Mouse (Mus musculus): ENCODE measurements around the gene Epb41l1.
A peak's percentile ranks its signal among the peaks of the same experiment; 100 is the strongest.
"Not testable (repeated sequence)": the region's sequence is repeated elsewhere in the genome, so short reads cannot be mapped to it uniquely, and the experiment has no call there.

The Epb41l1 gene

DNA sequence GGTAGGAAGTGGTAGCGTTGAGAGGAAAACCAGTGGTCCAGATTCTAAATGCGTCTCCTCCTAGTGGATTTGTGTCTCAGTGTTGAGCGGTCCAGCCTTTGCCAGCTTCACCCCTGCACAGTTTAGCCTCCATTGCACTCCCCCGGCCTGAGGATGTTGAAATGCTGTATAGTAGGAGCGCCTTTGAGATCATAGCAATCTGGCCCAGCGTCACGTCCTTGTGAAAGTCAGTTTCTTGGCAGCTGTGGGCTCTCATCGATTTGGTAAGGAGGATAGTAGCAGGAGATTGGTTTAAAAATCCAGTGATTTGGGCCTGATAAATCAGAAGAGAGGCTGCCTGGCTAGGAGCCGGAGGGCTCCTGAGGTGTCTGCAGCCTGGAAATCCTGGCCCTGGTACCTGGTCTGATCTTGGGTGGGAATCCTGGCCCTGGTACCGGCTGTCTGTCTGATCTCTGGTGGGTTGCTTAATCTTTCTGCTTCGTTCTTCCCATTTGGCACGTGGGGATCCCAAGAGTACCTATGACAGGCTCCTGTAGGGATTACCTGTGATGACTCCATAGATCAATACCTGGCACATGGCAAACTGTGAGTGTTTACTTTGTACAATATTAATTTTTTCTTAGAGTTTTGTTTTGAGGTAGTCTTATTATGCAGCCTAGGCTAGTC, 65.5 kb downstream of the Epb41l1 start:
- no peak for DNase-seq (ENCODE audit: low read depth, low spot score)

DNA sequence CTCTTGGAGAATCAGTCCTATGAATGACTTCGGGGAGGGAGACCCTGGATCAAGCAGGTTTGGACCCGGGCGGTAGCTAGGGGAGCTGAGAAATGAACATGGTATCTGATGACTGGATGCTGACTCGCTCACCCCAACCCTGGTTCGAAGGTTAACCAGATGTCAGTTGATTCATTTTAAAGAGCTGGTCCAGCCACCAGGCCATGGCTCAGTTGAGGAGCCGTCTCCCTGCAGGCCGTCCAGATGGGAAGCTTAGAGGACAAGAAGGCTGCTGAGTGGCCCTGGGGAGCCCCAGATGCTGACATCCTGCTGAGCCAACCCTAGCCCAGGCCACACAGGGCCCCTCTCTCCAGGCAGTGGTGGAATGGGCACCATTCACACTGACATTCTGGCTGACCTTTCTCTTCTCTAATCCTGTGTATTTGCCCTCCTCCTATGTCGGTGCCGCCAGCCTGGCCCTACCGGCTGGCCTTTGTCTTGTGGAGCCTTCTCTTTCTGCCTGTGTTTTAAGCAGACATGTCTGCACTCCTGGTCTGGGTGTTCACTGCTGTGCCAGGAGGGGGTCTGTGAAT, 67.0 kb downstream of the Epb41l1 start:
- DNase-seq (ENCODE audit: low read depth, low spot score) = no peak

DNA sequence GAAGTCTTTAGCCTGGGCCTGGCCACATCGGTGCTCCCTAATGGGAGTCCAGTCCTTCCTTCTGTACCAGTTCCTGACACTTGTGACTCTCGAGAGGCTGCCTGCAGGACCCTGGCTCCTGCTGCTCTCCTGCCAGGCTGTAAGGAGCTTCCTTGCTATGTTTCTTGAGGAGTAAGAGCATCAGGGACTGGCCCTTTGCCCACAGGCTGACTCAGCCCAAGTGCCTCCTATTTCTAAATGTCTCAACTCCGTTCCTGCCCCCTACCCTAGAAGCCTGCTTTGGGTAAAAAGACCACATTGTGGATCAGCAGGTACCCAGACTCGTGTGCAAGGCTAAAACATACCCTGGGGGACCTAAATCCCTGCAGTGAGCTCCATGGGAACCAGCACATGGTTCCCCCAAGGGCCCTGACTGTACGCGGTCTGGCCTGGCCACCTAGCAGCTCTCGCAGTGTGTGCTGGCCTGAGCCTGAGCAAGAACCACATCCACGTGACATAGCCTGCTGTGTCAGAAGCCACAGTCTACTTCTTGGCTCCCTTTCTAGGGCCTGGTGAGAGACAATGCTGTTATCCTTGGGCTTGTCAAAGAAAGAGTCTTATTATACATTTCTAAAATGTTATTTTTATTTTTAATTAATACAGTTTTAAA, 67.6 kb downstream of the Epb41l1 start:
- DNase-seq (ENCODE audit: low read depth, low spot score) = no peak

DNA sequence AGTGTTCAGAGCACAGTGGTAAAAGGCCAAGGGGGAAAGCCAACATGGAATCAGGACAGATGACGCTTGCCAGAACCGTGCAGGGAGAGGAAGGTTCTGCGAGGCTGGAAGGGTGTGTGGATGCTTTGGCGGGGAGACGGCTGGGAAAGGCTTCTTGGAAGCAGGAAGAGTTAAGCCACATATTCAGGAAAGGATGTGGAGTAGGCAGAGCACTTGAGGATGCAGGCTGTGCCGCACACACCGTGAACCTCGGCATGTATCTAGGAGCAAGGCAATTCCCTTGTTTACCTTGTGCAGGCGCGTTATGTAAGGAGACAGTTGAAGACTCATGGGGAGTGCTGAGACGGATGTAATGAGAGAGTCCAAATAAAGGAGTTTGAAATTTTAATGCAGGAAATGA, 69.5 kb downstream of the Epb41l1 start:
- DNase-seq (ENCODE audit: low read depth, low spot score) = no peak

DNA sequence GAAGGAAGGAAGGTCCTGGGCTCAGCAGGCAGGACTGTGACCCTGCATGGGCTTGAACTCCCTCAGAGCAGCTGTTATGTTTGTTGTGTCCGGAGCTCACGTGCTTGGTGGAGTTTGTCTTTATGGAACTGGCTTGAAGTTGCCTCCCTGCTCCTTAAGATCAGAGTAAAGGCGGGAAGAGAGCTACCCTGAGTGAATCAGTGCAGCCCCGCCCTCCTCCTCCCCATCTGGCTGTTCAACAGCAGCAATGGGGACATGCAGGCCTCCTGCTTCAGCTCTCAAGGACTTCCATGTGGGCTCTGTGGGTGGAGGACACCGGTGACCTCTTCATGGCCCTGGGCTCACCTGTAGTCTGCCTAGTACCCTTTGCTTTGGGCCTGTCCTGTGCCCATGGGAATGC, 71.1 kb downstream of the Epb41l1 start:
- DNase-seq (ENCODE audit: low read depth, low spot score) = no peak

DNA sequence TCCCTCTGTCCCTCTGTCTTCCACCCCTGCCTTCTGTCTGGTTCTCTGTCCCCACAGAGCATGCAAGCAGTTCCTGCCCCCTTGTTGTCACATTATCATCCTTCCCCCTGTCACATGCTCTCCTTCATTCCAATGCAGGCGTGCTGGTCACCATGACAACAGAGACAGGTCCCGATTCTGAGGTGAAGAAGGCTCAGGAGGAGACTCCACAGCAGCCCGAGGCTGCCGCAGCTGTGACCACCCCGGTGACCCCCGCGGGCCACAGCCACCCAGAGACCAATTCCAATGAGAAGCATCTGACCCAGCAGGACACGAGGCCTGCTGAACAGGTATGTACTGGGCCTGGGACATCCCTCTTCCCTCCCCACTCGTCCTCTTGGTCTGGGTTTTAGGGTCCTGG, 73.1 kb downstream of the Epb41l1 start:
- DNase-seq (ENCODE audit: low read depth, low spot score) = no peak

- DNase-seq (ENCODE audit: low read depth, low spot score) = no peak
Measured at GRCm38 (mm10) chr2:156494465-156494864, 73.8 kb downstream of the Epb41l1 start.

GRCm38 (mm10) chr2:156494875-156495274, 74.2 kb downstream of the Epb41l1 start:
- no peak for DNase-seq (ENCODE audit: low read depth, low spot score)

GRCm38 (mm10) chr2:156496816-156497566, 76.3 kb downstream of the Epb41l1 start:
- no peak for DNase-seq (ENCODE audit: low read depth, low spot score)

DNA sequence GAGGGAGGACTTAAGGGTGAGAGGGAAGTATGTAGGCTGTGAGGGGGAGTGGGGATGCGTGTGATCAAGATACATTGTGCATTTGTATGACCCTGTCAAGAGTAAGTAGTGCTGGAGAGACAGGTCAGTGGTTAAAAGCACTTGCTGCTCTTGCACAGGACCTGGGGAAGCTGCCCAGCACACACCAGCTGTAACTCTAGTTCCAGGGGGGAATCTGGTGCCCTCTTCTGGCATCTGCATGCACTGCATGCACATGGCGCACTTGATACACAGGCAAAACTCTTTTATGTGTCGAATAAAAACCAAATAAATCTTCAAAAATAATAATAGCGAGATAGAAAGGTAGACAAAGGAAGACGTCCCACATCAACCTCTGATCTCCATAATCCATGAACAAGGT, 77.2 kb downstream of the Epb41l1 start:
- DNase-seq (ENCODE audit: low read depth, low spot score) = peak; percentile 19

DNA sequence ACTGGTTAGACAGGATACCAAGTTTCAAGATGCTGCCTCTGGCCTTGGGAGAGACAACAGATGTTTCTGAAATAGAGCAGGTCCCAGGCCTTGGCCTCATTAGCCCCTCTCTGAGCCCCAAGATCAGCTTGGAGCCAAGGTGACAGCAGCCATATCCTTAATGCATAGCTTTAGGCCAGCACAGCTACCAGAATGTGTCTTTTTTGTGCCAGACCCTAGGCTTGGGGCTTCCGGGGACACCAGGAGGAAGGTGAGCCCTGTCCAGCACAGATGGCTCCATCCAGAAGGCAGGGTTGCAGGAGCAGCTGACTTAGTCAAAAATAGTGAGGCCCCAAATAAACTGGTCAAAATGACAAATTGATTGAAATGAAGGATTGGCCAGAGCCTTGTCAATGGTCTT, 80.3 kb downstream of the Epb41l1 start:
- DNase-seq (ENCODE audit: low read depth, low spot score) = no peak

DNA sequence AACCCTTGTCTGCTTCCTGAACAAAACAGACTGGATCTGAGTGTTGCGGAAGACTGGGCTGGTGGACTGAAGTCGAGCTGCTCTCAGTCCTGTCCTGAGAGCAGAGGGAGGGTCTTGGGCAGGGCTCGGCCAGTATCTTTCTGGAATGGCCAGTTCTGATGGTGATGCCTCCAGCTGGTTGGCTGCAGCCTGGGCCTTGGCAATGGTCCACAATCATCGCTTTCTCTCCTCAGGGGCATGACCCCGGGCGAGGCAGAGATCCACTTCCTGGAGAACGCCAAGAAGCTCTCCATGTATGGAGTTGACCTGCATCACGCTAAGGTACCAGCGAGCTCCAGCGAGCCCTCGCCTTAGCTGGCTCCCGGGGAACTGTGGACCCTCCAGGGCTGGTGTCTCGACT, 84.8 kb downstream of the Epb41l1 start:
- no peak for DNase-seq (ENCODE audit: low read depth, low spot score)

DNA sequence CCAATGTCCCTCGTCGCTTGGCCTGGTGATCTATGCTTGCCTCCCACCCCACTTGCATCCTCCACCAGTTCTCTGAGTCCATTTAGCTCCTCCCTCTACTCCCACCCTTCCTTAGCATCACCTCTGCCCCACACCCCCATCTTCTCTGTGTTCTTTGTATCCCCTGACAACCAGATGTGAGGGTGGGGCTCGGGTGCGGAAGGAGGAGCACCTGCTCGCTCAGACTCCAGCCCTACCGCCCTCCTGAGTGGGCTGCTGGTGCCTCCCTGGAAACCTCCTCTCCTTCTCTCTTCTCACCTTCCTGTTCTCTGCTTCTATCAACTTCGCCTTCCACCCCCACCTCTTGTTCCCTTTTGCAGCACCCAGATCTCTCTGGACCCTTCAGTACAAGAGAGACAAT, 91.3 kb downstream of the Epb41l1 start:
- DNase-seq (ENCODE audit: low read depth, low spot score) = no peak

- DNase-seq (ENCODE audit: low read depth, low spot score) = no peak
Measured at GRCm38 (mm10) chr2:156512561-156512960, 91.9 kb downstream of the Epb41l1 start.

- DNase-seq (ENCODE audit: low read depth, low spot score) = no peak
Measured at GRCm38 (mm10) chr2:156515102-156515501, 94.4 kb downstream of the Epb41l1 start.

- peak; percentile 35 for DNase-seq (ENCODE audit: low read depth, low spot score)
Measured at GRCm38 (mm10) chr2:156515565-156516185, 95.0 kb downstream of the Epb41l1 start.

GRCm38 (mm10) chr2:156516678-156517077, 96.0 kb downstream of the Epb41l1 start:
- not testable (repeated sequence) for DNase-seq (ENCODE audit: low read depth, low spot score)

DNA sequence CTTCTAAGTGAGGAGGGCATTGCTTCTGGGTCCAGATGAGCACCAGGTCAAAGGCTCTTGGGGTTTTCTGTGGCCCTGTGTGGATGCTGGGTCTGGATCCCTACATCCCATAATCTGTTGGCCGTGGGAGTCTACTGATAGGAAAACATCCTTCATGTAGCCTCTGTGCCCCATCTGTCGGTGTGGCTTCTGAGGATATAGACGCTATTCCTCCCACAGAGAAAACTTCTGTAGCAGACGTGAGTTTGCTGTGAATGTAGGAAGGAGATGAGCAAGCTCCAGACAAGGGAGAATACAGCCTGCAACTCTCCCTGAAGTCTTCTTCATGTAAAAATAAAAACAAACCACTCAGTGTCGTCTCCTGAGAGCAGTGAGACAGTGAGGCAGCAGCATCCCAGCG, 97.6 kb downstream of the Epb41l1 start:
- no peak for DNase-seq (ENCODE audit: low read depth, low spot score)

GRCm38 (mm10) chr2:156519584-156519983, 98.9 kb downstream of the Epb41l1 start:
- DNase-seq (ENCODE audit: low read depth, low spot score) = no peak

GRCm38 (mm10) chr2:156522994-156523393, 102.3 kb downstream of the Epb41l1 start:
- no peak for DNase-seq (ENCODE audit: low read depth, low spot score)

DNA sequence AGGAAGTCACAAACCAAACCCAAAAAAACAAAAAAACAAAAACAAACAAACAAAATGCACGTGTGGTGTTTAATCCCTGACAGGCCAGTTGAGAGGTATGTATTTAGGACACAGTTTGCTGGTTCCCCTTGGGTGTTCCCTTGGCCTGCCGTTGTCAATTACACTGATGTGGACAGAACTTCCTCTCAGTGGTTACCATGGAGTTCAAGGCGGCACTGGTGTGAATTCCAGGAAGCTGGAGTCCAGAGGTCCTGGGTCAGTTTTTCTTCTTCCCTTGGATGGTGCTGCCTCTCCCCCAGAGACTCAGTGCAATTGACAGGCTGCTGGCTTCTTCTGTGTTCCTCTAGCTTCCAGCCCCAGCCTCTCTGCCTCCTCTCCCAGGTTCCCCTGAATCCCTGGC, 103.4 kb downstream of the Epb41l1 start:
- no peak for DNase-seq (ENCODE audit: low read depth, low spot score)

DNA sequence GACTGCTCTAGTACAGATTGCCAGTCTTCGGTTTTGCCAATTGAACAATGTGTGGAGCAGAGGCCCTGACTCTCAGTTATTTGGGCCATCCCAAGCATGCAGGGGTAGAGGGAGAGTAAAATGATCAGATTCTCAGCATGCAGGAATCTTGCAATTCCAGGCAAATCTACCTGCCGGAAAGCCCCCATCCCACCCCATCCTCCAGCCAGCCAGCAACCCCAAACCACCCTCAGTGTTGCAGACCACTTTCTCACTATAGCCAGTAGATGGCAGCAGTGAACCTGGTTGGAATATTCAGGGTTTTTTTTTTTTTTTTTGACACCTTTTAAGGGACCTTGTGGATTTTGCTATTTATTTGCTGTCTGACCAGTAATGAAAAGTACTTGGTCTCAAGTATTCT, 109.0 kb downstream of the Epb41l1 start:
- peak; percentile 45 for DNase-seq (ENCODE audit: low read depth, low spot score)
